Mouse (Mus musculus) brain, embryonic 14.5 days (tissue): ENCODE measurements around the gene Rapgef1.

Experiments used
- CTCF ChIP-seq: fragments of 200-500 bp; IDR thresholded peaks from 2 replicates; pipeline ENCODE4 v1.5.1; 2012; ENCODE audit warnings: inconsistent platforms, mild to moderate bottlenecking, moderate library complexity, borderline replicate concordance; ENCODE audit not compliant: insufficient read depth, insufficient read length; ENCODE audit errors: extremely low read depth
- POLR2A ChIP-seq: fragments of 200-500 bp; IDR thresholded peaks from 2 replicates; pipeline ENCODE4 v1.6.1; 2012; ENCODE audit warnings: mild to moderate bottlenecking, inconsistent platforms, borderline replicate concordance; ENCODE audit not compliant: poor library complexity, insufficient read depth, insufficient read length, severe bottlenecking; ENCODE audit errors: extremely low read depth

DNA sequence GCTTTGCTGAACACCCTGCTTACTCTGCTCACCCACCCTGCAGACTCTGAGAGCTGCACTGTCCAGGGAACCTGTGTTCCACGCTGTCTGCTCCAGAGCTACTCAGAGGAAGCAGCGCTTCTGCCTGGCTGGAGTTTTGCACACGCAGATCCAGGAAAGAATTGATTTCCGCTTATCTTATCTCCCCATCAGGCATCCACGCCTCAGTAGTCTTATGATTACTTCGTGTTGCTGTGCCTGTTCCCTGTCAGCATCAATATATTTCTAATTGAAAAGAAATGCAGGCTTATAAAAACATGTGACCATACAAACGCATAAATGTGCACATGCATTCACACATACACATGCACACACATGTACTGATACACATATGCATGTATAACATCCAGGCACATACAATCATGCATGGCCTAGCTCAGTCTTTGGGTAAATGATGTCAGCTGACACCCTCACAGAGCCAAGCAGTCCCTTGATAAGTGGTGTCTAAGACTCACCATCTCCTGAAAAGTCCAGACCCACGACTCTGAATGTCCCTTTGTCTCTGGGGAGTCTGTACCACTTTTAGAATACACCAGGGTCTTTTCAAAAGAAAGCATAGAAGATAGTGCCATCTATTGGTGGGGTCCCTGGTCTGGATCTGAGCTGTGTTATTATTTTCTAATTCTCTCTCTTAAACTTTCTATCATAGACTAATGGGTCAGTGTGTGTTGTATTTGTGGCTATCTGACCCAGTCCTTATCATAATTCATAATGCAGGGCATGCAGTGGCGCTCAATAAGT lies 47.4 kb upstream of the Rapgef1 start:
- TF ChIP-seq CTCF (no peak), POLR2A (no peak)
